Mouse (Mus musculus): ENCODE data around the gene Wdr92. TPM values are rescaled to one million over a fixed set of nuclear protein-coding genes. Genes with fewer than 3 reads are reported as not detected.

Wdr92 gene
- total RNA-seq (2021): 10 to 100 TPM; 16.8 to 17.8 TPM
- long read RNA-seq, experiment 1, transcript Wdr92-201 (8 exons, 2,002 nt): major isoform, 30 of 45 reads
- long read RNA-seq, experiment 1, partial matches to known transcripts: 1 of 45 reads
- long read RNA-seq, experiment 1, other reads (novel, unspliced or antisense): 14 of 45 reads
- long read RNA-seq, experiment 2, transcript Wdr92-201 (8 exons, 2,002 nt): major isoform, 8 of 10 reads
- long read RNA-seq, experiment 2, partial matches to known transcripts: 0 of 10 reads
- long read RNA-seq, experiment 2, other reads (novel, unspliced or antisense): 2 of 10 reads

- no peak for DNase-seq
Observed at GRCm38 (mm10) chr11:17181807-17182206, at the start of gene Wdr92. Wdr92 (plus strand) TSS chr11:17182107.

- DNase-seq: no peak
Observed at GRCm38 (mm10) chr11:17135638-17136037, 46.3 kb upstream of the Wdr92 start.

- no peak for DNase-seq
Observed at GRCm38 (mm10) chr11:17138306-17139033, 43.4 kb upstream of the Wdr92 start.

GRCm38 (mm10) chr11:17158858-17159737, 22.8 kb upstream of the Wdr92 start, which contains the start of gene Ppp3r1:
Ppp3r1 (plus strand) TSS chr11:17159263.
- peak; percentile 98 to 99 for DNase-seq

- peak; percentile 38 to 61 for DNase-seq
Observed at GRCm38 (mm10) chr11:17159738-17160241, 22.1 kb upstream of the Wdr92 start.

- peak; percentile 44 to 68 for DNase-seq
Observed at GRCm38 (mm10) chr11:17160242-17160641, 21.7 kb upstream of the Wdr92 start.

- DNase-seq: no peak
Observed at GRCm38 (mm10) chr11:17163956-17164355, 18.0 kb upstream of the Wdr92 start.

- no peak for DNase-seq
Observed at GRCm38 (mm10) chr11:17166627-17167026, 15.3 kb upstream of the Wdr92 start.

- DNase-seq: no peak
Observed at GRCm38 (mm10) chr11:17169262-17169661, 12.6 kb upstream of the Wdr92 start.

- DNase-seq: no peak
Observed at GRCm38 (mm10) chr11:17170938-17171729, 10.8 kb upstream of the Wdr92 start.

- DNase-seq: no peak
Observed at GRCm38 (mm10) chr11:17172300-17172699, 9.6 kb upstream of the Wdr92 start.

- no peak for DNase-seq
Observed at GRCm38 (mm10) chr11:17176638-17177037, 5.3 kb upstream of the Wdr92 start.

- no peak for DNase-seq
Observed at GRCm38 (mm10) chr11:17180753-17181152, 1.2 kb upstream of the Wdr92 start.

GRCm38 (mm10) chr11:17183165-17183564, 1.3 kb downstream of the Wdr92 start:
- DNase-seq: no peak

GRCm38 (mm10) chr11:17187649-17188048, 5.7 kb downstream of the Wdr92 start:
- no peak for DNase-seq

- DNase-seq: no peak
Observed at GRCm38 (mm10) chr11:17188786-17189185, 6.9 kb downstream of the Wdr92 start.

GRCm38 (mm10) chr11:17192151-17192844, 10.4 kb downstream of the Wdr92 start:
- DNase-seq: no peak

GRCm38 (mm10) chr11:17199170-17199569, 17.3 kb downstream of the Wdr92 start:
- no peak for DNase-seq

GRCm38 (mm10) chr11:17199840-17200501, 18.1 kb downstream of the Wdr92 start:
- DNase-seq: no peak

- DNase-seq: no peak
Observed at GRCm38 (mm10) chr11:17200936-17201335, 19.0 kb downstream of the Wdr92 start.
